Mouse (Mus musculus) frontal cortex, postnatal 10 days (tissue): ENCODE measurements around the gene Dusp22.

ENCODE experiments used
- DNase-seq, 2 experiments: peaks; one replicate each; pipeline ENCODE4 v3.0.0; 2022; ENCODE audit warnings: low spot score in 2 of 2, mixed read lengths in 1 of 2

The Dusp22 gene

GRCm38 (mm10) chr13:30750461-30751303 lies 90.9 kb downstream of the Dusp22 start:
- DNase-seq: no peak

- no peak for DNase-seq
These were observed 91.4 kb downstream of the Dusp22 start for GRCm38 (mm10) chr13:30751304-30751580.

GRCm38 (mm10) chr13:30752581-30753187 lies 92.9 kb downstream of the Dusp22 start:
- DNase-seq: no peak

GRCm38 (mm10) chr13:30753441-30753840 lies 93.6 kb downstream of the Dusp22 start:
- DNase-seq: no peak

- DNase-seq: no peak
These were observed 94.3 kb downstream of the Dusp22 start for GRCm38 (mm10) chr13:30754066-30754465.

- no peak for DNase-seq
These were observed 95.2 kb downstream of the Dusp22 start for GRCm38 (mm10) chr13:30754825-30755476.

GRCm38 (mm10) chr13:30755577-30755976 lies 95.8 kb downstream of the Dusp22 start:
- no peak for DNase-seq

GRCm38 (mm10) chr13:30755998-30756639 lies 96.3 kb downstream of the Dusp22 start:
- no peak for DNase-seq

GRCm38 (mm10) chr13:30757264-30757900 lies 97.6 kb downstream of the Dusp22 start:
- no peak for DNase-seq

GRCm38 (mm10) chr13:30758789-30759381 lies 99.1 kb downstream of the Dusp22 start:
- no peak for DNase-seq

- no peak for DNase-seq
These were observed 100.7 kb downstream of the Dusp22 start for GRCm38 (mm10) chr13:30760374-30761090.
